Mouse (Mus musculus): Measurements from ENCODE around the gene Snu13. TPM values are rescaled to one million over a fixed set of nuclear protein-coding genes. Genes with fewer than 3 reads are reported as not detected.

The Snu13 gene
- polyA plus RNA-seq, 1 experiment from 2014 or later: 376 TPM

Other genes starting within 250 kb of the Snu13 start
- 15.7 and 19.0 TPM in 2 replicates for gene Tef, start 245.2 kb downstream of the Snu13 start, polyA plus RNA-seq (2016; fragmentation: Nextera tagmentation; extraction: Ambion mirVana)
- 17.7 and 19.6 TPM in 2 replicates for gene Tob2, start 188.8 kb downstream of the Snu13 start, polyA plus RNA-seq (2016; fragmentation: Nextera tagmentation; extraction: Ambion mirVana)
- gene Phf5a, start 175.7 kb downstream of the Snu13 start, polyA plus RNA-seq (2016; fragmentation: Nextera tagmentation; extraction: Ambion mirVana): 224 and 252 TPM in 2 replicates
- 152 and 163 TPM in 2 replicates for gene Aco2, start 175.3 kb downstream of the Snu13 start, polyA plus RNA-seq (2016; fragmentation: Nextera tagmentation; extraction: Ambion mirVana)
- gene Polr3h, start 121.4 kb downstream of the Snu13 start, polyA plus RNA-seq (2016; fragmentation: Nextera tagmentation; extraction: Ambion mirVana): 76.2 and 80.8 TPM in 2 replicates
- 13.8 and 20.6 TPM in 2 replicates for gene Csdc2, start 110.8 kb downstream of the Snu13 start, polyA plus RNA-seq (2016; fragmentation: Nextera tagmentation; extraction: Ambion mirVana)
- 31.9 and 34.9 TPM in 2 replicates for gene Pmm1, start 86.7 kb downstream of the Snu13 start, polyA plus RNA-seq (2016; fragmentation: Nextera tagmentation; extraction: Ambion mirVana)
- not detected in 2 replicates for gene 1700029P11Rik, start 67.1 kb downstream of the Snu13 start, polyA plus RNA-seq (2016; fragmentation: Nextera tagmentation; extraction: Ambion mirVana)
- gene Xrcc6, start 59.8 kb downstream of the Snu13 start, polyA plus RNA-seq (2016; fragmentation: Nextera tagmentation; extraction: Ambion mirVana): 68.6 and 75.1 TPM in 2 replicates
- 34.3 and 37.7 TPM in 2 replicates for gene Desi1, start 13.7 kb downstream of the Snu13 start, polyA plus RNA-seq (2016; fragmentation: Nextera tagmentation; extraction: Ambion mirVana)
- gene 4930407I10Rik, start 11.6 kb upstream of the Snu13 start, polyA plus RNA-seq (2016; fragmentation: Nextera tagmentation; extraction: Ambion mirVana): not detected in 2 replicates
- 0.10 TPM in 1 of 2 replicates, not detected in the other for gene Mei1, start 22.4 kb upstream of the Snu13 start, polyA plus RNA-seq (2016; fragmentation: Nextera tagmentation; extraction: Ambion mirVana)
- gene Ccdc134, start 80.3 kb upstream of the Snu13 start, polyA plus RNA-seq (2016; fragmentation: Nextera tagmentation; extraction: Ambion mirVana): 23.0 and 25.6 TPM in 2 replicates
- gene Srebf2, start 99.6 kb upstream of the Snu13 start, polyA plus RNA-seq (2016; fragmentation: Nextera tagmentation; extraction: Ambion mirVana): 214 and 239 TPM in 2 replicates
- gene Shisa8, start 165.2 kb upstream of the Snu13 start, polyA plus RNA-seq (2016; fragmentation: Nextera tagmentation; extraction: Ambion mirVana): 0.16 and 0.52 TPM in 2 replicates
- 0.07 TPM in 1 of 2 replicates, not detected in the other for gene Tnfrsf13c, start 176.8 kb upstream of the Snu13 start, polyA plus RNA-seq (2016; fragmentation: Nextera tagmentation; extraction: Ambion mirVana)
- 94.9 and 102 TPM in 2 replicates for gene Cenpm, start 197.2 kb upstream of the Snu13 start, polyA plus RNA-seq (2016; fragmentation: Nextera tagmentation; extraction: Ambion mirVana)
- gene 1500009C09Rik, start 204.8 kb upstream of the Snu13 start, polyA plus RNA-seq (2016; fragmentation: Nextera tagmentation; extraction: Ambion mirVana): 0.15 and 0.36 TPM in 2 replicates
- 83.4 and 109 TPM in 2 replicates for gene Sept3, start 227.3 kb upstream of the Snu13 start, polyA plus RNA-seq (2016; fragmentation: Nextera tagmentation; extraction: Ambion mirVana)